Mouse (Mus musculus): ENCODE measurements around the gene Sh2b3.

DNA sequence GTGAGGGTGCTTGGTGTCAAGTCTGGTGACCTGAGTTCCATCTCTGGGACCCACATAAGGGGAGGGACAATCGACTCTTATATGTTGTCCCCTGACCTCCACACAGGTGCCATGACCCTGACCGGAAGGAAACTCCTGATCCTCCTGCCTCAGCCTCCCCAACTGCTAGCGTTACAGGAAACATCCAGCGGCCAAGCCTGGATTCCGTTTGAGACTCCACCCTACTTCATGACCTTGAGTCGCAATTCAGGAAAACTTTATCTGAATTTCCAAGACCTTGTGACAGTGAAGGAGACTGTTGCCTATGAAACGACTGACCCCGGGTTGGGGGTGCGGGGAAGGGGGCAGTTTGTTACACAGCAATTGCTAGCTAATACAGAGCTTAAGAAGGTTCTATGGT lies 4.1 kb upstream of the Sh2b3 start:
- TF ChIP-seq CTCF (IDR thresholded peaks at IDR 0.05) (no peak), EP300 (IDR thresholded peaks at IDR 0.05) (no peak)
